Mouse (Mus musculus) kidney, adult 2 months (tissue): ENCODE results near the gene Mical3.

ENCODE experiments used
- CTCF ChIP-seq: fragments of 200-500 bp; conservative IDR thresholded peaks from 2 replicates; pipeline ENCODE4 v1.5.1; 2011; ENCODE audit warnings: low read depth, mild to moderate bottlenecking, control low read depth, low read length, moderate library complexity, mixed read lengths; ENCODE audit not compliant: insufficient read depth, insufficient read length
- POLR2A ChIP-seq: fragments of 200-500 bp; IDR thresholded peaks from one replicate; pipeline ENCODE4 v1.6.1; 2011; ENCODE audit warnings: low read depth, low read length, control low read depth

GRCm38 (mm10) chr6:121017436-121018031, 113.3 kb downstream of the Mical3 start:
- no peak for TF ChIP-seq POLR2A
- TF ChIP-seq CTCF = no peak
